Mouse (Mus musculus): ENCODE results near the gene Apobec2. TPM values are rescaled to one million over a fixed set of nuclear protein-coding genes. Genes with fewer than 3 reads are reported as not detected.

The Apobec2 gene
- polyA plus RNA-seq, 1 experiment from 2014 or later: 0.29 TPM

GRCm38 (mm10) chr17:48388666-48389065 lies 44.1 kb downstream of the Apobec2 start:
- Histone ChIP-seq H3K27me3 (ENCODE audit: control insufficient read depth, insufficient read depth, low read length) (no peaks in the 10 kb centered on the region), H3K9ac (replicated peaks; ENCODE audit: low read length) (no peak overlapping the region), H3K4me3 (replicated peaks; ENCODE audit: low read depth, low read length) (no peak overlapping the region), H3K9me3 (ENCODE audit: control insufficient read depth, low read length) (no peaks in the 10 kb centered on the region), H3K4me2 (ENCODE audit: low read length) (no peak overlapping the region), H3K4me1 (ENCODE audit: control insufficient read depth, insufficient read depth, low read length) (no peaks in the 10 kb centered on the region), H3K36me3 (ENCODE audit: control insufficient read depth, insufficient read depth, low read length) (peaks cover 74% of the 10 kb centered on the region), H3K27ac (replicated peaks; ENCODE audit: low read depth, low read length) (no peak overlapping the region)
- no peak for ATAC-seq (ENCODE audit: low FRiP score, low TSS enrichment)
- WGBS: 83% methylated on average over 2 of the region's 2 CpGs
- DNase-seq: no peak

DNA sequence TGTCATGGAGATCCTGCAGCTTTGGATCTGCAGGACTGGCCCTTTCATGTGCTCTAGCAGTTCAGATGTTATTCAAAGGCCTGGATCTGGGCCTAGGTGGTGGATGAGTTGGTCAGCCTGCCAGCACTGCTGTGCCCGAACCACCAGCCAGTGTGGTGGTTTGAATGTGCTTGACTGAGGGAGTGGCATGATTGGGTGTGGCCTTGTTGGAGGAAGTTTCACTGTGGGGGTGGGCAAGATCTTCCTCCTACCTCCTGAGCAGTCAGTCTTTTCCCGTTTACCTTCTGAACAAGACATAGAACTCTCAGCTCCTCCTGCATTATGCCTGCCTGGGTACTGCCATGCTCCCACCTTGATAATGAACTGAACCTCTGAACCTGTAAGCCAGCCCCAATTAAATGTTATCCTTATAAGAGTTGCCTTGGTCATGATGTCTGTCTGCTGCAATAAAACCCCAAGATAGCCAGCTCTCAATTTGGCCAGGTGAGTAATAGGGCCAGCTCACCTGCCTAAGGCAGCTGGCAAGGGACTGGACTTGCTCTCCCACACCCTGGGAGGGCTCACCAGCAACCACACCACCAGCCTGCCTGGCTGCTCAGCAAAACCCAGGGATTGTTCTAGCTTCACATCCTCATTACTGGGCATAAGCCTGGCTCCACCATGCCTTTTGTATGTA lies 46.8 kb downstream of the Apobec2 start:
- H3K27me3 ChIP-seq (ENCODE audit: control insufficient read depth, insufficient read depth, low read length): no peaks in the 10 kb centered on the region
- H3K9me3 ChIP-seq (ENCODE audit: control insufficient read depth, low read length): no peaks in the 10 kb centered on the region
- 92% methylated on average over 2 of the region's 2 CpGs for WGBS
- no peak overlapping the region for H3K27ac ChIP-seq (replicated peaks; ENCODE audit: low read depth, low read length)
- H3K9ac ChIP-seq (replicated peaks; ENCODE audit: low read length): no peak overlapping the region
- peaks cover 47% of the 10 kb centered on the region for H3K36me3 ChIP-seq (ENCODE audit: control insufficient read depth, insufficient read depth, low read length)
- no peak overlapping the region for H3K4me2 ChIP-seq (ENCODE audit: low read length)
- no peak overlapping the region for H3K4me3 ChIP-seq (replicated peaks; ENCODE audit: low read depth, low read length)
- ATAC-seq (ENCODE audit: low FRiP score, low TSS enrichment): no peak
- H3K4me1 ChIP-seq (ENCODE audit: control insufficient read depth, insufficient read depth, low read length): no peaks in the 10 kb centered on the region
- no peak for DNase-seq

DNA sequence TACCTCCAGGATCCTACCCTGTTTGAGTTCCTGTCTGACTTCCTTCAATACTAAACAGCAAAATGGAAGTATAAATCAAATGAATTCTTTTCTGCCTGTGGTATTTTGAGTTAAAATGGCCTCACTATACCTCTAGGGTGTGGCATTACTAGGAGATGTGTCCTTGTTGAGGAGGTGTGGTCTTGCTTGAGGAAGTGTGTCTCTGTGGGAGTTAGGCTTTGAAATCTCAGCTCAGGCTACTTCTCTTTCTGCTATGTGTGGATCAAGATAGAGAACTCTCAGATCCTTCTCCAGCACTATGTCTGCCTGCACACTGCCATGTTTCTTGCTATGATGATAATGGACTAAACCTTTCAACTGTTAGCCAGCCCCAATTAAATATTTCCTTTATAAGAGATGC lies 53.7 kb downstream of the Apobec2 start:
- H3K4me2 ChIP-seq (ENCODE audit: low read length): no peak overlapping the region
- ATAC-seq (ENCODE audit: low FRiP score, low TSS enrichment): no peak
- no peak for DNase-seq
- H3K4me1 ChIP-seq (ENCODE audit: control insufficient read depth, insufficient read depth, low read length): no peaks in the 10 kb centered on the region
- H3K27me3 ChIP-seq (ENCODE audit: control insufficient read depth, insufficient read depth, low read length): no peaks in the 10 kb centered on the region
- no peak overlapping the region for H3K4me3 ChIP-seq (replicated peaks; ENCODE audit: low read depth, low read length)
- no peaks in the 10 kb centered on the region for H3K36me3 ChIP-seq (ENCODE audit: control insufficient read depth, insufficient read depth, low read length)
- no peak overlapping the region for H3K9ac ChIP-seq (replicated peaks; ENCODE audit: low read length)
- no peaks in the 10 kb centered on the region for H3K9me3 ChIP-seq (ENCODE audit: control insufficient read depth, low read length)
- H3K27ac ChIP-seq (replicated peaks; ENCODE audit: low read depth, low read length): no peak overlapping the region

DNA sequence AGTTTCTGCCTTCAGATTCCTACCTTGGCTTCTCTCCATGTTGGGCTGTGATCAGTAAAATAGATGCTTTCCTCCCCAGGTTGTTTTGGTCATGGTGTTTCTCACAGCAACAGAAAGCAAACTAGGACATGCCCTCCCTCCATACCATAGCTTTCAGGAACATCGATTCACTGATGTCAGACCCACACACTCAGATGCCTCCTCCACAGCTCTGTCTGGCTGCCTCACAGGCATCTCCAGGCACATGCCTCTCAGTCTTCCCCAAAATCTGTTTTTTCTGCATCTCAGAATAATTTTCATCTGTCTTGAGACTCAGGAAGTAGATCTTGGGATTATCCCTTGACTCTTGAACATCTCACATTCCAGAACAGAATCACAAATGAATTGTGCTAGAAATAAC lies 56.6 kb downstream of the Apobec2 start:
- Histone ChIP-seq H3K27me3 (ENCODE audit: control insufficient read depth, insufficient read depth, low read length) (no peaks in the 10 kb centered on the region), H3K4me2 (ENCODE audit: low read length) (no peak overlapping the region), H3K4me1 (ENCODE audit: control insufficient read depth, insufficient read depth, low read length) (no peaks in the 10 kb centered on the region), H3K9ac (replicated peaks; ENCODE audit: low read length) (no peak overlapping the region), H3K4me3 (replicated peaks; ENCODE audit: low read depth, low read length) (no peak overlapping the region), H3K36me3 (ENCODE audit: control insufficient read depth, insufficient read depth, low read length) (no peaks in the 10 kb centered on the region), H3K27ac (replicated peaks; ENCODE audit: low read depth, low read length) (no peak overlapping the region), H3K9me3 (ENCODE audit: control insufficient read depth, low read length) (no peaks in the 10 kb centered on the region)
- no peak for DNase-seq
- WGBS: 90% methylated on average over 1 of the region's 1 CpGs
- ATAC-seq (ENCODE audit: low FRiP score, low TSS enrichment): no peak

GRCm38 (mm10) chr17:48372987-48373386 lies 59.7 kb downstream of the Apobec2 start:
- H3K27ac ChIP-seq (replicated peaks; ENCODE audit: low read depth, low read length): no peak overlapping the region
- H3K9me3 ChIP-seq (ENCODE audit: control insufficient read depth, low read length): no peaks in the 10 kb centered on the region
- H3K27me3 ChIP-seq (ENCODE audit: control insufficient read depth, insufficient read depth, low read length): no peaks in the 10 kb centered on the region
- H3K9ac ChIP-seq (replicated peaks; ENCODE audit: low read length): no peak overlapping the region
- no peaks in the 10 kb centered on the region for H3K36me3 ChIP-seq (ENCODE audit: control insufficient read depth, insufficient read depth, low read length)
- no peak for ATAC-seq (ENCODE audit: low FRiP score, low TSS enrichment)
- no peaks in the 10 kb centered on the region for H3K4me1 ChIP-seq (ENCODE audit: control insufficient read depth, insufficient read depth, low read length)
- no peak overlapping the region for H3K4me2 ChIP-seq (ENCODE audit: low read length)
- no peak for DNase-seq
- 88% methylated on average over 8 of the region's 8 CpGs for WGBS
- H3K4me3 ChIP-seq (replicated peaks; ENCODE audit: low read depth, low read length): no peak overlapping the region

GRCm38 (mm10) chr17:48371621-48372020 lies 61.1 kb downstream of the Apobec2 start:
- DNase-seq (no peak), ATAC-seq (ENCODE audit: low FRiP score, low TSS enrichment) (no peak)
- Histone ChIP-seq H3K9ac (replicated peaks; ENCODE audit: low read length) (no peak overlapping the region), H3K4me2 (ENCODE audit: low read length) (no peak overlapping the region), H3K4me3 (replicated peaks; ENCODE audit: low read depth, low read length) (no peak overlapping the region), H3K27ac (replicated peaks; ENCODE audit: low read depth, low read length) (no peak overlapping the region), H3K36me3 (ENCODE audit: control insufficient read depth, insufficient read depth, low read length) (no peaks in the 10 kb centered on the region), H3K4me1 (ENCODE audit: control insufficient read depth, insufficient read depth, low read length) (no peaks in the 10 kb centered on the region), H3K27me3 (ENCODE audit: control insufficient read depth, insufficient read depth, low read length) (no peaks in the 10 kb centered on the region), H3K9me3 (ENCODE audit: control insufficient read depth, low read length) (no peaks in the 10 kb centered on the region)

Other genes with a start within 250 kb of the Apobec2 start
- gene Trem1, start 200.2 kb downstream of the Apobec2 start, polyA plus RNA-seq (2014; fragmentation: Nextera tagmentation; extraction: Ambion mirVana): not detected in 2 replicates
- gene Trem3, start 185.2 kb downstream of the Apobec2 start, polyA plus RNA-seq (2014; fragmentation: Nextera tagmentation; extraction: Ambion mirVana): not detected in 2 replicates
- gene Treml4, start 168.6 kb downstream of the Apobec2 start, polyA plus RNA-seq (2014; fragmentation: Nextera tagmentation; extraction: Ambion mirVana): not detected in 2 replicates
- 0.12 TPM in 1 of 2 replicates, not detected in the other for gene Treml2, start 133.4 kb downstream of the Apobec2 start, polyA plus RNA-seq (2014; fragmentation: Nextera tagmentation; extraction: Ambion mirVana)
- 0.55 TPM in 1 of 2 replicates, not detected in the other for gene B430306N03Rik, start 116.8 kb downstream of the Apobec2 start, polyA plus RNA-seq (2014; fragmentation: Nextera tagmentation; extraction: Ambion mirVana)
- gene Trem2, start 86.5 kb downstream of the Apobec2 start, polyA plus RNA-seq (2014; fragmentation: Nextera tagmentation; extraction: Ambion mirVana): 2.6 and 3.7 TPM in 2 replicates
- 0.23 and 0.51 TPM in 2 replicates for gene Treml1, start 73.0 kb downstream of the Apobec2 start, polyA plus RNA-seq (2014; fragmentation: Nextera tagmentation; extraction: Ambion mirVana)
- 14.2 and 16.5 TPM in 2 replicates for gene Nfya, start 23.0 kb downstream of the Apobec2 start, polyA plus RNA-seq (2014; fragmentation: Nextera tagmentation; extraction: Ambion mirVana)
- gene Oard1, start 22.9 kb downstream of the Apobec2 start, polyA plus RNA-seq (2014; fragmentation: Nextera tagmentation; extraction: Ambion mirVana): 41.9 and 49.2 TPM in 2 replicates
- gene Tspo2, start 18.6 kb upstream of the Apobec2 start, polyA plus RNA-seq (2014; fragmentation: Nextera tagmentation; extraction: Ambion mirVana): 2.5 and 4.6 TPM in 2 replicates
- gene Unc5cl, start 22.0 kb upstream of the Apobec2 start, polyA plus RNA-seq (2014; fragmentation: Nextera tagmentation; extraction: Ambion mirVana): 0.22 and 0.53 TPM in 2 replicates

Data from midbrain, embryonic 14.5 days (tissue).